Mouse (Mus musculus) MEL (cell line): ENCODE measurements at regions not wholly inside any gene's neighbourhood (a gene's known extent, or its start where the extent isn't known, plus 50 kb on each side); places are given as distances from the start of the nearest gene placed in this dataset.

Source experiments
- DNase-seq: peaks from one replicate; pipeline ENCODE4 v3.0.0; 2011; ENCODE audit warnings: low read depth, low spot score
- H3K27ac ChIP-seq: 2 replicates; pipeline ENCODE4 v1.5.1; 2012; ENCODE audit warnings: low read depth, mild to moderate bottlenecking, control low read depth, low read length, moderate library complexity; ENCODE audit not compliant: control insufficient read depth
- H3K27me3 ChIP-seq, 2 experiments: fragments of 150-350 bp in 1 of 2; sonication (generic) in 1 of 2; 2 replicates each; pipeline ENCODE4 v1.6.1; 2012; ENCODE audit warnings: low read length in 2 of 2, mild to moderate bottlenecking in 2 of 2, improper control_type of control experiment in 1 of 2, moderate library complexity in 1 of 2; ENCODE audit not compliant: insufficient read depth in 2 of 2, control insufficient read depth in 1 of 2
- H3K36me3 ChIP-seq, 2 experiments: 2 replicates each; pipeline ENCODE4 v1.6.1; 2012 to 2014; ENCODE audit warnings: low read length in 2 of 2, improper control_type of control experiment in 1 of 2, inconsistent platforms in 1 of 2, mild to moderate bottlenecking in 1 of 2; ENCODE audit not compliant: insufficient read depth in 2 of 2, control insufficient read depth in 1 of 2
- H3K4me1 ChIP-seq, 2 experiments: fragments of 150-350 bp in 1 of 2; sonication (generic) in 1 of 2; 2 replicates each; pipeline ENCODE4 v1.6.1; 2012; ENCODE audit warnings: low read length in 2 of 2, improper control_type of control experiment in 1 of 2, mild to moderate bottlenecking in 1 of 2; ENCODE audit not compliant: insufficient read depth in 2 of 2, control insufficient read depth in 1 of 2
- H3K4me3 ChIP-seq, 2 experiments: fragments of 150-350 bp in 1 of 2; sonication (generic) in 1 of 2; 2 replicates each; pipeline ENCODE4 v1.5.1; 2012; ENCODE audit warnings: low read depth in 2 of 2, low read length in 2 of 2, mild to moderate bottlenecking in 2 of 2, moderate library complexity in 2 of 2, control low read depth in 1 of 2, improper control_type of control experiment in 1 of 2; ENCODE audit not compliant: control insufficient read depth in 1 of 2, insufficient read depth in 1 of 2
- H3K79me2 ChIP-seq: 2 replicates; pipeline ENCODE4 v1.6.1; 2012; ENCODE audit warnings: mild to moderate bottlenecking, low read length, moderate library complexity; ENCODE audit not compliant: control insufficient read depth, poor library complexity, insufficient read depth
- H3K9ac ChIP-seq: 2 replicates; pipeline ENCODE4 v1.6.1; 2012; ENCODE audit warnings: low read depth, mild to moderate bottlenecking, control low read depth, low read length, moderate library complexity; ENCODE audit not compliant: control insufficient read depth, poor library complexity, severe bottlenecking
- H3K9me3 ChIP-seq: fragments of 150-350 bp; sonication (generic); replicated peaks from 2 replicates; pipeline ENCODE4 v1.6.1; 2012; ENCODE audit warnings: mild to moderate bottlenecking, low read length, improper control_type of control experiment, moderate library complexity; ENCODE audit not compliant: insufficient read depth
- BHLHE40 ChIP-seq: IDR thresholded peaks from 2 replicates; pipeline ENCODE4 v1.6.1; 2012; ENCODE audit warnings: low read depth, mild to moderate bottlenecking, inconsistent platforms, low read length, improper control_type of control experiment, borderline replicate concordance
- ELF1 ChIP-seq: IDR thresholded peaks from 2 replicates; pipeline ENCODE4 v1.6.1; 2014; ENCODE audit warnings: low read depth, mild to moderate bottlenecking, inconsistent platforms, low read length, improper control_type of control experiment, moderate library complexity
- ETS1 ChIP-seq: IDR thresholded peaks from 2 replicates; pipeline ENCODE4 v1.6.1; 2012; ENCODE audit warnings: low read depth, mild to moderate bottlenecking, inconsistent platforms, low read length, improper control_type of control experiment, moderate library complexity
- GABPA ChIP-seq: IDR thresholded peaks from 2 replicates; pipeline ENCODE4 v1.6.1; 2012; ENCODE audit warnings: low read depth, mild to moderate bottlenecking, inconsistent platforms, low read length, improper control_type of control experiment, moderate library complexity
- JUND ChIP-seq: IDR thresholded peaks from 2 replicates; pipeline ENCODE4 v1.6.1; 2011; ENCODE audit warnings: low read depth, mild to moderate bottlenecking, improper control_type of control experiment, low read length
- MAFK ChIP-seq: IDR thresholded peaks from 2 replicates; pipeline ENCODE4 v1.6.1; 2011; ENCODE audit warnings: low read depth, mild to moderate bottlenecking, low read length, improper control_type of control experiment, borderline replicate concordance
- MAX ChIP-seq: IDR thresholded peaks from 2 replicates; pipeline ENCODE4 v1.6.1; 2011; ENCODE audit warnings: low read length, improper control_type of control experiment
- MXI1 ChIP-seq: IDR thresholded peaks from 2 replicates; pipeline ENCODE4 v1.6.1; 2011; ENCODE audit warnings: mild to moderate bottlenecking, low read depth, low read length, improper control_type of control experiment
- MYB ChIP-seq: IDR thresholded peaks from 2 replicates; pipeline ENCODE4 v1.6.1; 2011; ENCODE audit warnings: mild to moderate bottlenecking, low read depth, low read length, improper control_type of control experiment
- MYC ChIP-seq: IDR thresholded peaks from 2 replicates; pipeline ENCODE4 v1.6.1; 2011; ENCODE audit warnings: low read depth, mild to moderate bottlenecking, low read length, improper control_type of control experiment, moderate library complexity
- NRF1 ChIP-seq: IDR thresholded peaks from 2 replicates; pipeline ENCODE4 v1.6.1; 2014; ENCODE audit warnings: low read depth, mild to moderate bottlenecking, inconsistent platforms, low read length, improper control_type of control experiment, moderate library complexity; ENCODE audit not compliant: poor library complexity, insufficient read depth, severe bottlenecking
- RAD21 ChIP-seq: IDR thresholded peaks from 2 replicates; pipeline ENCODE4 v1.6.1; 2011; ENCODE audit warnings: mild to moderate bottlenecking, low read depth, low read length, improper control_type of control experiment
- RCOR1 ChIP-seq: IDR thresholded peaks from 2 replicates; pipeline ENCODE4 v1.6.1; 2012; ENCODE audit warnings: low read depth, mild to moderate bottlenecking, inconsistent platforms, low read length, improper control_type of control experiment
- SMC3 ChIP-seq: IDR thresholded peaks from 2 replicates; pipeline ENCODE4 v1.6.1; 2011; ENCODE audit warnings: low read depth, low read length, improper control_type of control experiment
- TCF12 ChIP-seq: IDR thresholded peaks from 2 replicates; pipeline ENCODE4 v1.6.1; 2014; ENCODE audit warnings: low read depth, mild to moderate bottlenecking, inconsistent platforms, low read length, improper control_type of control experiment, moderate library complexity
- USF1 ChIP-seq: IDR thresholded peaks from 2 replicates; pipeline ENCODE4 v1.6.1; 2014; ENCODE audit warnings: low read depth, mild to moderate bottlenecking, inconsistent platforms, low read length, improper control_type of control experiment, moderate library complexity
- ZC3H11A ChIP-seq: IDR thresholded peaks from 2 replicates; pipeline ENCODE4 v1.6.1; 2012; ENCODE audit warnings: low read depth, mild to moderate bottlenecking, inconsistent platforms, low read length, improper control_type of control experiment
- ZKSCAN1 ChIP-seq: IDR thresholded peaks from 2 replicates; pipeline ENCODE4 v1.6.1; 2012; ENCODE audit warnings: low read depth, mild to moderate bottlenecking, inconsistent platforms, low read length, improper control_type of control experiment, moderate library complexity
- ZNF384 ChIP-seq: IDR thresholded peaks from 2 replicates; pipeline ENCODE4 v1.6.1; 2012; ENCODE audit warnings: low read depth, mild to moderate bottlenecking, inconsistent platforms, low read length, improper control_type of control experiment

DNA sequence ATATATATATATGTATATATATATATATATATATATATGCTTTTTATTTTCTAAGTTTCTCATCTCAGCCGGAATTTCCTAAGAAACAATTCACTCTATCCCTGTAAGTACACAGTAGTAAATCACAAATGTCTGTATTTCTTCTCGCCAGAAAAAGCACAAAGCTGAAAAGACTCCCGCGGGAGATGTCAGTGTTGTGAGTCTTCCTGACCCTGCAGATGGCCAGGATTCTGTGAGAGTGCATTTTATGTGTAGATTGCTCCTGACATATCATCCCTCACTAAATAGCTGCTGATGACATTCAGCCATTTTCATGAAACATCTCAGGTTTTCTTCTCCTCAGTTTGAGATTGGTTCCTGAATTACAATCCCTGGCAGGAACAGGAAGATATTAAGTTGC is 148.9 kb upstream of the Xrcc4 start:
- no peak overlapping the region for H3K9ac ChIP-seq
- no peaks in the 10 kb centered on the region for H3K36me3 ChIP-seq
- H3K27ac ChIP-seq = no peak overlapping the region
- no peaks in the 10 kb centered on the region for H3K4me1 ChIP-seq
- no peaks in the 10 kb centered on the region for H3K79me2 ChIP-seq
- no peaks in the 10 kb centered on the region for H3K9me3 ChIP-seq
- no peaks in the 10 kb centered on the region for H3K27me3 ChIP-seq
- no peak for DNase-seq
- TF ChIP-seq MAX (no peak), TCF12 (no peak)
- no peak overlapping the region for H3K4me3 ChIP-seq

DNA sequence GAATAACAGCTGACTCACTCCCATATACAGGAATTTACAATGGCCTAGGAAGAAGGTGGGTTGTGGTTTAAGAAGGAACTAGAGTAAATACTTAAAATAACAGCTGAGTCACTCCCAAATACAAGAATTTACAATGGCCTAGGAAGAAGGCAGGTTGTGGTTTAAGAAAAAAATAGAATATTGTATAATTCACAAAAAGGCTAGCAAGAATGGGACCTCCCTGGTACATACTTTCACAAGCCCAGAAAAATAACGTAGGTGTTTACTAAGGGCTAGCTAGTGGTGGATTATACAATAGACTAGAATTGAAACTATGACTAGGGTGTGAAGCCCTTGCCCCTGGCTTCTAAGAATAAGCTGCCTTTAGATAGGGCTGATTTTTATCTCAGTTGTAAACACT is 144.6 kb upstream of the Xrcc4 start:
- H3K27me3 ChIP-seq = no peaks in the 10 kb centered on the region
- TF ChIP-seq MXI1 (no peak), MYC (no peak), BHLHE40 (no peak), MAFK (no peak), ZC3H11A (no peak), RAD21 (no peak), RCOR1 (no peak), ETS1 (no peak), SMC3 (no peak), GABPA (no peak), MAX (no peak), ZNF384 (no peak), ELF1 (no peak), NRF1 (no peak), MYB (no peak), JUND (no peak), ZKSCAN1 (no peak), USF1 (no peak)
- TF ChIP-seq, all 39 proteins: peak for 0
- H3K79me2 ChIP-seq = no peaks in the 10 kb centered on the region
- no peak for DNase-seq
- no peak overlapping the region for H3K9ac ChIP-seq
- no peak overlapping the region for H3K27ac ChIP-seq
- no peaks in the 10 kb centered on the region for H3K4me1 ChIP-seq
- H3K36me3 ChIP-seq = no peaks in the 10 kb centered on the region
- H3K4me3 ChIP-seq = no peak overlapping the region
- H3K9me3 ChIP-seq = no peaks in the 10 kb centered on the region
